Mouse (Mus musculus) kidney, adult 2 months (tissue): ENCODE data around the gene Arsa. TPM values are rescaled to one million over a fixed set of nuclear protein-coding genes. Genes with fewer than 3 reads are reported as not detected.

ENCODE experiments used
- DNase-seq: peaks from one replicate; pipeline ENCODE4 v3.0.0; 2021
- H3K27ac ChIP-seq: fragments of 200-500 bp; 2 replicates; pipeline ENCODE4 v1.5.1; 2012; ENCODE audit warnings: low read depth, low read length, control low read depth, inconsistent platforms; ENCODE audit not compliant: insufficient read depth
- H3K27me3 ChIP-seq: fragments of 200-500 bp; replicated peaks from 2 replicates; pipeline ENCODE4 v1.6.1; 2012; ENCODE audit warnings: mild to moderate bottlenecking, moderate library complexity, low read length, inconsistent platforms; ENCODE audit not compliant: control insufficient read depth, insufficient read depth
- H3K36me3 ChIP-seq: fragments of 200-500 bp; 2 replicates; pipeline ENCODE4 v1.6.1; 2012; ENCODE audit warnings: mild to moderate bottlenecking, moderate library complexity, low read length, inconsistent platforms; ENCODE audit not compliant: control insufficient read depth, insufficient read depth
- H3K4me1 ChIP-seq: fragments of 200-500 bp; 2 replicates; pipeline ENCODE4 v1.6.1; 2011; ENCODE audit warnings: low read length; ENCODE audit not compliant: control insufficient read depth, insufficient read depth
- H3K4me3 ChIP-seq: fragments of 200-500 bp; 2 replicates; pipeline ENCODE4 v1.5.1; 2011; ENCODE audit warnings: mild to moderate bottlenecking, low read depth, low read length, control low read depth; ENCODE audit not compliant: insufficient read depth
- CTCF ChIP-seq: fragments of 200-500 bp; conservative IDR thresholded peaks from 2 replicates; pipeline ENCODE4 v1.5.1; 2011; ENCODE audit warnings: low read depth, mild to moderate bottlenecking, control low read depth, low read length, moderate library complexity, mixed read lengths; ENCODE audit not compliant: insufficient read depth, insufficient read length
- POLR2A ChIP-seq: fragments of 200-500 bp; IDR thresholded peaks from one replicate; pipeline ENCODE4 v1.6.1; 2011; ENCODE audit warnings: low read depth, low read length, control low read depth
- WGBS: fragments of 180-500 bp; shearing (Covaris S2); methylation state at CpG from one replicate; pipeline ENCODE4 v1.1.7; 2018; 5-methylcytosine and 5-hydroxymethylcytosine counted together
- polyA plus RNA-seq: library from polyadenylated mRNA; depleted of rRNA; stranded (reverse); fragments of >200 nt; gene quantifications from 2 replicates; pipeline ENCODE4 v1.2.3, GENCODE M21; 2012

Arsa gene
- polyA plus RNA-seq, 1 experiment, result 26.0 TPM

DNA sequence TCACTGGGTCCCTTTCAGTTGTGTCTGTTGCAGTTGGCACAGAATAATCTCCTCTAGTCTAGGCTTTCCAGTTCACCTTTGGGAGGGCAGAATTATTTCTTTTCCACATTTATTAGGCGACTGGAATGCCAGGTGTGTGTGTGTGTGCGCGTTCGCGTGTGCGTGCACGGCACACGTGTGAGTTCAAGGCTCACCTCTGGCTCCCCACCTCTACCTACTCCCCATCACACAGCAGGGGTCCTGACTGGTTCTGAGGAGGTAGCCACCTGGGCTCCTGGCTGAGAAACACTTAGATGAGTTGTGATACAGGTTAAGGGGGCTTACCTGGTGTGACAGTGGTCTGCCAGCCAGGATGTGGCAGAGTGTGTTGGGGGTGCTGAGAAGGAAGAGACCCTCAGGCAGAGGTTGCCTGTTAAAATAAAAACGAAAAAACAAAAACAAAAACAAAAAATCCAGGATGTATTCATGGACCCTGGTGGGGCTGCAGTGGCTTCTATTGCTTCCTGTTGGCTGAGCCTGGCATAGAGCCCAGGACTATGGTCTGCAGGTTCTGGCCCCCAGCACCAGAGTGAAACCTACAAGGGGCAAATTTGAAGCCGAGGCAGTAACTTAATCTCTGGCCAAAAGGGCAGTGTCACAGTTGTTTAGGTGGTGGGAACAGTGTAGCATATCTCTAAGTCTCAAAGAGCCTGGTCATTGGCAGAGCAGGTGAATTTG lies 45.5 kb upstream of the Arsa start:
- Histone ChIP-seq H3K4me1 (no peaks in the 10 kb centered on the region), H3K4me3 (no peak overlapping the region), H3K27me3 (no peaks in the 10 kb centered on the region), H3K27ac (no peak overlapping the region), H3K36me3 (no peaks in the 10 kb centered on the region)
- no peak for TF ChIP-seq CTCF
- no peak for TF ChIP-seq POLR2A
- WGBS, result 77% methylated on average over 10 of the region's 10 CpGs
- peak; percentile 30 for DNase-seq

DNA sequence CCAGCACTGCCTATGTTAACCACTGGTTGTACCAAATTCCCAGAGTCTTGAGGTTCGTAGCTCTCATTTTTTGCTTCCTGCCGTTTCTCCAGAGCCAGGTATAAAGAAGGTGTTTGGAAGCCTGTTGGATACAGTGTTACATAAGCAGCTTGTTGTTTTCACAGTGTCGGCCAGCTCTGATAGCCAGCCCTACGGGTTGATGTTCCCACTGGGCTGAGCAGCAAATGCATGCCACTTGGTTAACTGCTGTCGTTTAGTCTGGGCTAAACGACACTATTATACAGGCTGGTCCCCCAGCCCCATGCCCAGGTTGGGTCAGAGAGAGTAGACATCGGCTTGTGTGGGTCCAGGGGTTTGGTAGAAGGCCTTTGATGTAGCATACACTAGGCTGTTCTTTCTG lies 44.7 kb upstream of the Arsa start:
- H3K4me1 ChIP-seq, result no peaks in the 10 kb centered on the region
- no peak for TF ChIP-seq CTCF
- TF ChIP-seq POLR2A, result no peak
- no peaks in the 10 kb centered on the region for H3K36me3 ChIP-seq
- no peak overlapping the region for H3K4me3 ChIP-seq
- no peak for DNase-seq
- no peak overlapping the region for H3K27ac ChIP-seq
- 56% methylated on average over 7 of the region's 7 CpGs for WGBS
- no peaks in the 10 kb centered on the region for H3K27me3 ChIP-seq

DNA sequence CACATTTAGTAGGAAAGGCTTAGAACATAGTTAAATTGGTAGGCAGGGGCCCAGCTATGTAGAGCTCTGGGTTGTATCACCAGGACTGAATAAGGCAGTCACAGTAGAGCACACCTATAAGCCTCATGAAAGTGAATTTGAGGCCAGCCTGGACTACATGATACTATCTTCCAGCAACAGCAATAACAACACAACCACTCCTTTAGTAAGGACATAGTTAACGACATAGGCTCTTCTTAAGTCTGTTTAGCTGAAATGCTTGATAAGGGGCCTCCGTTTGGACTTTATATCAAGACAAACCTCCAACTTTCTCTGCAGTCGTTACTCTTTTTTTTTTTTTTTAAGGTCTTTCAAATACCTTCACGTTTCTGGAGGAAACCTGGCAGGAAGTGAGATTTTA lies 35.5 kb upstream of the Arsa start:
- WGBS, result 76% methylated on average over 4 of the region's 4 CpGs
- no peak for DNase-seq
- no peaks in the 10 kb centered on the region for H3K36me3 ChIP-seq
- H3K27me3 ChIP-seq, result no peaks in the 10 kb centered on the region
- no peak overlapping the region for H3K27ac ChIP-seq
- H3K4me3 ChIP-seq, result no peak overlapping the region
- no peak for TF ChIP-seq CTCF
- TF ChIP-seq POLR2A, result no peak
- H3K4me1 ChIP-seq, result no peaks in the 10 kb centered on the region

DNA sequence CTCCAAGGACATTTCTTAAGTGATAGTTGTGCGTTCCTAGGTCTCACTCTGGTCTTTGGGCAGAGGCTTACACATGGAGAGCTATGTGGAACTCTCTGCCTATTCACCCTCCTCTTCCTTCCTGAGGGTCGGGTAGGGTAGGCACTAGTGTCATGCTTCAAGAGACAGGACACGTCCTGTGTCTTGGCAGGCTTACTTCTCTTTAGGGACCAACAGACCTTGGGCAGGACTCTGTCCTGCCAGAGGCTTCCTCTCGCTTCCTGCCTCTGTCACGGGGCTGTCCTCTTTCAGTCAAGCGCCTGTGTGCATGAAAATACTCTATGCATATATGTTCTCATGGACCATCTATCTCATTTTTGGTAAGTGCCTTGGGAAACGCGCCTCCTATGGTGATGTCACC lies 30.5 kb upstream of the Arsa start:
- no peak for TF ChIP-seq CTCF
- no peak for TF ChIP-seq POLR2A
- H3K27ac ChIP-seq, result no peak overlapping the region
- 68% methylated on average over 8 of the region's 8 CpGs for WGBS
- H3K4me1 ChIP-seq, result no peaks in the 10 kb centered on the region
- no peaks in the 10 kb centered on the region for H3K27me3 ChIP-seq
- peak; percentile 61 for DNase-seq
- no peak overlapping the region for H3K4me3 ChIP-seq
- H3K36me3 ChIP-seq, result no peaks in the 10 kb centered on the region

DNA sequence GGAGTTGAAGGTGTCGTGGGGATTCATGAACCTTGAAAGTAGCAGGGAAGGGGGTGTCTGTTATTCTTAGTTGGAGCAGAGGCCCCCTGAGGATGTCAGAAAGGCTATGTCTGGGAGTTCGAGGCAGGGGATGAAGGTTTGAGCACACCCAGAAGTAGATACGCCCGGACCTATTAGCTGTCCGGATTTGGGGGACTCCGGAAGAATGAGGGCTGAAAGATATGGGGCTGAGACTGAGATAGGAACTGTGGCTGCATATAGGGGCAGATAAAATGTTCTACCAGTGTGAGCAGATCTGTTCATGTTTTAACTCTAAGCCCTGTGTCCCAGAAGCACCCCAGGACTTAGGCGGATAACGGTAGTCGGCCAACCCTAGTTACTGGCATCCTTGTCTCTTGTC lies 27.6 kb upstream of the Arsa start:
- H3K27ac ChIP-seq, result no peak overlapping the region
- no peak for DNase-seq
- no peak overlapping the region for H3K4me3 ChIP-seq
- no peaks in the 10 kb centered on the region for H3K27me3 ChIP-seq
- no peaks in the 10 kb centered on the region for H3K4me1 ChIP-seq
- WGBS, result 90% methylated on average over 9 of the region's 9 CpGs
- TF ChIP-seq CTCF (no peak), POLR2A (no peak)
- no peaks in the 10 kb centered on the region for H3K36me3 ChIP-seq

DNA sequence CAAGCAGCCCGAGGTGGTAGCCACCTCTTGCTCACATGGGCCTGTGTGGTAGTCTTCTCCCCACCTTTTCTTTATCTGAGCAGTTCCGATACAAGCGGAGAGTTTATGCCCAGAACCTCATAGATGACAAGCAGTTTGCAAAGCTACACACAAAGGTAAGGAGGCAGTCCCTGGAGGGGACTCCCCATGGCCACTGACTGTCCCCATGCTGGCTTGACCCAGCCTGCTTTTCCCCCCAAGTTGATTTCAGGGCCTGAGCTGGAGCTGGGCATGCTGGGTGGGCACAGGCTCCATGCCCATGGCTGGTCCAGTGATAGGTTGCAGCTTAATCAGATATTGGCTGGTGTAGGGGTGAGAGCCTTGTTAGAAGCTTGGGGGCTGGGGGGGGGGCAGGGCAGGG lies 24.1 kb upstream of the Arsa start:
- Histone ChIP-seq H3K4me3 (no peak overlapping the region), H3K27me3 (no peaks in the 10 kb centered on the region; the same call in none of the 2 replicates), H3K36me3 (no peaks in the 10 kb centered on the region), H3K27ac (no peak overlapping the region), H3K4me1 (no peaks in the 10 kb centered on the region)
- no peak for TF ChIP-seq POLR2A
- no peak for TF ChIP-seq CTCF
- DNase-seq, result no peak
- 86% methylated on average over 3 of the region's 3 CpGs for WGBS

DNA sequence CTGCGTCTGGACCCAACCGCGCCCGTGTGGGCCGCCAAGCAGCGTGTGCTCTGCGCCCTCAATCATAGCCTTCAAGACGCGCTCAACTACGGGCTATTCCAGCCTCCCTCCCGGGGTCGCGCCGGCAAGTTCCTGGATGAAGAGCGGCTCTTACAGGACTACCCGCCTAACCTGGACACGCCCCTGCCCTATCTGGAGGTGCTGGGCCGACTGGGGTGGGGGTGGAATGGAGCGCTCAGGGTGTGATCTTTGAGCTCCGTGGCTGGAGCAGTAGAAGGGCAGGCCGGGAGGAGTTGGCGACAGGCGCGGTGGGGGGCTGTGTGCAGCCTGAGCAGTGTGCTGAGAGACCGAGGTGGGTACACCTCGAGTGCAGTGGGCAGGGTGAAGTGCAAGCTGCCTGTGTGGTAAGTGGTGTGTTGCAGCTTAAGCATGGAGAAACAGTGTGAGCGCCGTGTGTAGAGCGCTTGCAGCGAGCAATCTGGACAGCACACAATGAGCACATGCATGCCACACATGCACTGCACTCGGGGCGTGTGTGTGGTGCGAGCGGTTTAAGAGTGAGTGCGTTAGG lies 23.1 kb upstream of the Arsa start:
- H3K4me1 ChIP-seq, result no peaks in the 10 kb centered on the region
- WGBS, result 6% methylated on average over 35 of the region's 35 CpGs
- no peak for DNase-seq
- H3K36me3 ChIP-seq, result no peaks in the 10 kb centered on the region
- TF ChIP-seq POLR2A (no peak), CTCF (no peak)
- no peak overlapping the region for H3K27ac ChIP-seq
- H3K4me3 ChIP-seq, result peak overlapping the region; percentile 59
- no peaks in the 10 kb centered on the region; the same call in none of the 2 replicates for H3K27me3 ChIP-seq
